Mouse (Mus musculus) spleen, adult 2 months (tissue): ENCODE data around the gene Dtd1. TPM values are rescaled to one million over a fixed set of nuclear protein-coding genes. Genes with fewer than 3 reads are reported as not detected.
"Not testable (repeated sequence)": the region's sequence is repeated elsewhere in the genome, so short reads cannot be mapped to it uniquely, and the experiment has no call there.

Experiments
- DNase-seq, 2 experiments: peaks; one replicate each; pipeline versions ENCODE4 v3.0.0 to v3.0.0-alpha.2; 2012 to 2021; ENCODE audit warnings: low spot score in 2 of 2, low read depth in 1 of 2
- H3K27ac ChIP-seq: fragments of 200-500 bp; 2 replicates; pipeline ENCODE4 v1.5.1; 2012; ENCODE audit warnings: low read length, inconsistent platforms; ENCODE audit not compliant: insufficient read depth
- H3K27me3 ChIP-seq: fragments of 200-500 bp; 2 replicates; pipeline ENCODE4 v1.6.1; 2012; ENCODE audit warnings: mild to moderate bottlenecking, moderate library complexity, low read length, inconsistent platforms; ENCODE audit not compliant: control insufficient read depth, insufficient read depth
- H3K36me3 ChIP-seq: fragments of 200-500 bp; 2 replicates; pipeline ENCODE4 v1.6.1; 2012; ENCODE audit warnings: mild to moderate bottlenecking, low read length, inconsistent platforms; ENCODE audit not compliant: control insufficient read depth, insufficient read depth
- H3K4me1 ChIP-seq: fragments of 200-500 bp; 2 replicates; pipeline ENCODE4 v1.6.1; 2011; ENCODE audit warnings: inconsistent platforms; ENCODE audit not compliant: control insufficient read depth, insufficient read depth, insufficient read length
- H3K4me3 ChIP-seq: fragments of 200-500 bp; 2 replicates; pipeline ENCODE4 v1.5.1; 2011; ENCODE audit warnings: mild to moderate bottlenecking, inconsistent platforms; ENCODE audit not compliant: insufficient read depth, insufficient read length; ENCODE audit errors: extremely low read depth
- CTCF ChIP-seq: fragments of 200-500 bp; IDR thresholded peaks from 2 replicates; pipeline ENCODE4 v1.5.1; 2011; ENCODE audit warnings: mild to moderate bottlenecking, inconsistent platforms; ENCODE audit not compliant: insufficient read depth, insufficient read length, insufficient replicate concordance; ENCODE audit errors: extremely low read depth
- POLR2A ChIP-seq: fragments of 200-500 bp; IDR thresholded peaks from 2 replicates; pipeline ENCODE4 v1.6.1; 2011; ENCODE audit warnings: low read depth, low read length, inconsistent platforms
- WGBS: fragments of 180-500 bp; shearing (Covaris S2); methylation state at CpG from one replicate; pipeline ENCODE4 v1.1.7; 2018; 5-methylcytosine and 5-hydroxymethylcytosine counted together
- polyA plus RNA-seq: library from polyadenylated mRNA; depleted of rRNA; stranded (reverse); fragments of >200 nt; gene quantifications from 2 replicates; pipeline ENCODE4 v1.2.3, GENCODE M21; 2012; rRNA removed

Gene Dtd1
- polyA plus RNA-seq, result 5.0 and 7.4 TPM in 2 replicates

- Histone ChIP-seq H3K27ac (peak within 1 kb of the TSS; percentile 62), H3K36me3 (peaks cover 3% of the 10 kb centered on the region), H3K4me1 (no peaks in the 10 kb centered on the region; the same call in 1 of the 2 replicates), H3K27me3 (no peaks in the 10 kb centered on the region), H3K4me3 (peak within 1 kb of the TSS; percentile 84)
- TF ChIP-seq CTCF (peak; percentile 62), POLR2A (peak; percentile 42)
- 2% methylated on average over 50 of the region's 50 CpGs for WGBS
- peak; percentile 70 to 88 for DNase-seq
Observed at GRCm38 (mm10) chr2:144599831-144600687, at the start of gene Dtd1. Gene Dtd1 (plus strand): TSS chr2:144599897.

- Histone ChIP-seq H3K4me3 (peak within 1 kb of the TSS; percentile 73), H3K27me3 (no peaks in the 10 kb centered on the region), H3K4me1 (peaks cover 4% of the 10 kb centered on the region; the same call in 1 of the 2 replicates), H3K36me3 (peaks cover 2% of the 10 kb centered on the region; the same call in 1 of the 2 replicates), H3K27ac (0 out of 2 replicates have a peak within 1 kb of the TSS, but pooled peaks have one; percentile 2)
- WGBS, result 3% methylated on average over 17 of the region's 17 CpGs
- DNase-seq, result peak in 1 of 2 experiments; percentile 35
- TF ChIP-seq POLR2A, result no peak
- TF ChIP-seq CTCF, result no peak
Observed at GRCm38 (mm10) chr2:144550529-144550928, 49.2 kb upstream of the Dtd1 start, which contains the start of gene Rbbp9. Gene Rbbp9 (minus strand): TSS chr2:144550869.

GRCm38 (mm10) chr2:144553905-144554304 lies 45.8 kb upstream of the Dtd1 start:
- DNase-seq, result no peak
- no peak overlapping the region for H3K27ac ChIP-seq
- no peaks in the 10 kb centered on the region for H3K27me3 ChIP-seq
- no peak overlapping the region for H3K4me3 ChIP-seq
- no peaks in the 10 kb centered on the region for H3K36me3 ChIP-seq
- H3K4me1 ChIP-seq, result peaks cover 4% of the 10 kb centered on the region; the same call in 1 of the 2 replicates
- WGBS, result 68% methylated on average over 3 of the region's 3 CpGs
- no peak for TF ChIP-seq POLR2A
- TF ChIP-seq CTCF, result no peak

- H3K4me1 ChIP-seq, result peaks cover 4% of the 10 kb centered on the region; the same call in 1 of the 2 replicates
- H3K4me3 ChIP-seq, result peak overlapping the region; percentile 93
- 1% methylated on average over 14 of the region's 14 CpGs for WGBS
- no peaks in the 10 kb centered on the region for H3K27me3 ChIP-seq
- peak in 1 of 2 experiments; percentile 26 for DNase-seq
- peak overlapping the region; percentile 87 for H3K27ac ChIP-seq
- H3K36me3 ChIP-seq, result peaks cover 2% of the 10 kb centered on the region; the same call in 1 of the 2 replicates
- TF ChIP-seq POLR2A (no peak), CTCF (no peak)
Observed at GRCm38 (mm10) chr2:144555286-144555819, 44.3 kb upstream of the Dtd1 start.

- H3K27ac ChIP-seq, result peak within 1 kb of the TSS; percentile 87
- peaks cover 4% of the 10 kb centered on the region; the same call in 1 of the 2 replicates for H3K4me1 ChIP-seq
- TF ChIP-seq POLR2A (peak; percentile 65), CTCF (no peak)
- peaks cover 2% of the 10 kb centered on the region; the same call in 1 of the 2 replicates for H3K36me3 ChIP-seq
- DNase-seq, result peak; percentile 93 to 96
- under 1% methylated on average over 44 of the region's 44 CpGs for WGBS
- peak within 1 kb of the TSS; percentile 93 for H3K4me3 ChIP-seq
- no peaks in the 10 kb centered on the region for H3K27me3 ChIP-seq
Observed at GRCm38 (mm10) chr2:144555820-144556552, 43.7 kb upstream of the Dtd1 start, which contains the start of gene Sec23b. Gene Sec23b (plus strand): TSS chr2:144556229.

- no peak overlapping the region for H3K27ac ChIP-seq
- H3K36me3 ChIP-seq, result peaks cover 29% of the 10 kb centered on the region
- no peak for DNase-seq
- no peak for TF ChIP-seq CTCF
- no peak for TF ChIP-seq POLR2A
- H3K4me3 ChIP-seq, result no peak overlapping the region
- no peaks in the 10 kb centered on the region for H3K27me3 ChIP-seq
- H3K4me1 ChIP-seq, result no peaks in the 10 kb centered on the region
- 90% methylated on average over 4 of the region's 4 CpGs for WGBS
Observed at GRCm38 (mm10) chr2:144588723-144589122, 11.0 kb upstream of the Dtd1 start.

- H3K4me3 ChIP-seq, H3K4me1 ChIP-seq, DNase-seq, H3K27me3 ChIP-seq, H3K27ac ChIP-seq: not testable (repeated sequence)
- WGBS, result 71% methylated on average over 8 of the region's 8 CpGs
- H3K36me3 ChIP-seq, result peaks cover 12% of the 10 kb centered on the region
Observed at GRCm38 (mm10) chr2:144593036-144593435, 6.7 kb upstream of the Dtd1 start.
